Mouse (Mus musculus): Measurements from ENCODE around the gene Tspan14. TPM values are rescaled to one million over a fixed set of nuclear protein-coding genes. Genes with fewer than 3 reads are reported as not detected.

The Tspan14 gene
- polyA plus RNA-seq, 1 experiment from 2014 or later = 42.0 TPM

DNA sequence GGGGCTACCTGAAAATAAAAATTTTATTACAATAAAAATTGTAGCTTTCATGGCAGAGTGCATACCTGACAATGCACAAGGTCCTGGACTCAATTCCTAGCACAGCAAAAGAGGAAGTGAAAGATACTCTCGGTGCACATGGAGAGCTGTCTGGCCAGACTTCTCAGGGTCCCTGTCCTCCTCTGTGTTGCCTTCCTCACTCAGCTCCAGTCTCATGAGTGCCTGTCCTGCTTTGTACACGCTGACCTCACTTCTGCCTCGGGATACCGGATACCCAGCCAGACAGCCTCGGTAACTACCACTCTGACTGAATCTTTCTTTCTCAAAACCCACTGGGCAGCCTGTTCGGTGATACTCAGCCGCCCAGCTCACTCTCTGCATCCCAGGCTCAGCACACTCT lies 33.3 kb downstream of the Tspan14 start:
- no peak overlapping the region for H3K27ac ChIP-seq (replicated peaks)
- WGBS = 83% methylated on average over 7 of the region's 7 CpGs
- H3K4me3 ChIP-seq = no peak overlapping the region
- ATAC-seq (ENCODE audit: extremely low read depth, insufficient number of reproducible peaks, low FRiP score, low TSS enrichment) = no peak
- peaks cover 65% of the 10 kb centered on the region for H3K4me1 ChIP-seq
- no peaks in the 10 kb centered on the region for H3K27me3 ChIP-seq (replicated peaks)
- H3K36me3 ChIP-seq = 0 out of 2 replicates have a peak, but pooled peaks cover 7% of the 10 kb centered on the region
- no peak overlapping the region for H3K4me2 ChIP-seq
- no peaks in the 10 kb centered on the region for H3K9me3 ChIP-seq
- H3K9ac ChIP-seq = no peak overlapping the region

- Histone ChIP-seq H3K9me3 (no peaks in the 10 kb centered on the region), H3K4me3 (no peak overlapping the region), H3K36me3 (0 out of 2 replicates have a peak, but pooled peaks cover 7% of the 10 kb centered on the region), H3K4me1 (peaks cover 76% of the 10 kb centered on the region), H3K4me2 (no peak overlapping the region), H3K27ac (replicated peaks) (0 out of 2 replicates have a peak overlapping the region, but pooled peaks have one; percentile 13), H3K9ac (no peak overlapping the region), H3K27me3 (replicated peaks) (no peaks in the 10 kb centered on the region)
- 90% methylated on average over 9 of the region's 9 CpGs for WGBS
- ATAC-seq (ENCODE audit: extremely low read depth, insufficient number of reproducible peaks, low FRiP score, low TSS enrichment) = no peak
Measured at GRCm38 (mm10) chr14:40932225-40932624, 34.4 kb downstream of the Tspan14 start.

DNA sequence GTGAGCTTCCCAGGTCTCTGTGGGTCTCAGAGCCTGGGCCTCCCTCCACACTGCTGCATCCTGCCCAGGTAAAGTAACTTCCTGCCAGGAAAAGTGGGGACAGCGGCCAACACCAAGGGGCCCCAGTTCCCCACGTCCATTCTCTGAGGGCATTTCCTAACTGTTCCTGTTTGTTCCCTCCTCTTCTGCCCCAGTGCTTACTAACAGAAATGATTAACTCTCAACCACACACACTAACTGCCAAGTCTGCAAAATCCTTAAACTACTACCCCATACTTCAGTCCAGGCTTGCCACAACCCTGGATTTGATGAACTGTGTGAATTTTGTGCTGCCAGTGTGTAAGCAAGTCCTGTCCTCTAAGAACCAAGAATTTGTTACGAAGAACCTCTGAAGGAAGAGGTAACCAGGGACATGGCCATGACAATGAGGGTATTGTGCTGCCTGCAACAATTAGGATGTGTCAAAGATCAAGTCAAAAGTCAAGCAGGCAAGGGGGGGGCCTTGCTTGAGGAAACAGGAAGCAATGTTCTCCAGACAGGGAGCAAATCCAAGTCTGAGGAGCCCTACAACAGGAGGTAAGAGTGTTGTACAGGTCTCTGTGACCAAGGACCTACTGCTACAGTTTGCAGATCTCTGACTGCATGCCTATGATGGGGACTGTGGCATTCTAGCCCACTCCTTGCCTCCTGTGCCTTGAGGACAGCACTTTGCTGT lies 35.3 kb downstream of the Tspan14 start:
- peak overlapping the region; percentile 13 for H3K27ac ChIP-seq (replicated peaks)
- H3K4me1 ChIP-seq = peaks cover 80% of the 10 kb centered on the region
- 53% methylated on average over 3 of the region's 3 CpGs for WGBS
- H3K9me3 ChIP-seq = no peaks in the 10 kb centered on the region
- no peak for ATAC-seq (ENCODE audit: extremely low read depth, insufficient number of reproducible peaks, low FRiP score, low TSS enrichment)
- 0 out of 2 replicates have a peak, but pooled peaks cover 7% of the 10 kb centered on the region for H3K36me3 ChIP-seq
- no peak overlapping the region for H3K4me3 ChIP-seq
- H3K27me3 ChIP-seq (replicated peaks) = no peaks in the 10 kb centered on the region
- H3K4me2 ChIP-seq = no peak overlapping the region
- H3K9ac ChIP-seq = no peak overlapping the region

- Histone ChIP-seq H3K27ac (replicated peaks) (no peak overlapping the region), H3K4me3 (no peak overlapping the region), H3K9ac (no peak overlapping the region), H3K36me3 (0 out of 2 replicates have a peak, but pooled peaks cover 7% of the 10 kb centered on the region), H3K4me1 (peaks cover 68% of the 10 kb centered on the region), H3K9me3 (no peaks in the 10 kb centered on the region), H3K4me2 (no peak overlapping the region), H3K27me3 (replicated peaks) (no peaks in the 10 kb centered on the region)
- WGBS = 72% methylated on average over 2 of the region's 2 CpGs
- ATAC-seq (ENCODE audit: extremely low read depth, insufficient number of reproducible peaks, low FRiP score, low TSS enrichment) = no peak
Measured at GRCm38 (mm10) chr14:40929943-40930342, 36.7 kb downstream of the Tspan14 start.

- peaks cover 69% of the 10 kb centered on the region for H3K4me1 ChIP-seq
Measured at GRCm38 (mm10) chr14:40928897-40929296, 37.7 kb downstream of the Tspan14 start.

DNA sequence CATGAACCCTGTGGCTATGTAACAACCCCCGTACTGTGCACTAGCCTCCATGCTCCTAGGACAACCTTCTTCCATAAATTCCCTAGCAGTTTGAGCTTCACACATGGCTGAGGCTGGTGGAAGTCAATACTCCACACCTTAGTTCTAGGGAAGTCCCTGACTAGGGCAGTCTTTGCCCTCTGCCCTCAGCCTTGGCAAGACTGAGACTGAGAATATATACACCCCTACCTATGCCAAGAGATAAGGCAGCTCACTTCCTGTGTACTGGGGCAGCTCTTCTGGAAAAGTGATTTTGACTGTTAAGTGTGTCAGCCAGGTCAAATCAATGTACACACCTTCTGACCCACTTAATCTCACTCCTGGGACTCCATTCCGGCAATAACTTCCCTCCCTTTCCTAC lies 39.6 kb downstream of the Tspan14 start:
- peaks cover 5% of the 10 kb centered on the region; the same call in 1 of the 2 replicates for H3K36me3 ChIP-seq
- 67% methylated on average over 2 of the region's 2 CpGs for WGBS
- no peak overlapping the region for H3K4me3 ChIP-seq
- no peak for ATAC-seq (ENCODE audit: extremely low read depth, insufficient number of reproducible peaks, low FRiP score, low TSS enrichment)
- H3K27ac ChIP-seq (replicated peaks) = no peak overlapping the region
- no peak overlapping the region for H3K4me2 ChIP-seq
- no peaks in the 10 kb centered on the region for H3K9me3 ChIP-seq
- no peak overlapping the region for H3K9ac ChIP-seq
- peaks cover 63% of the 10 kb centered on the region for H3K4me1 ChIP-seq
- H3K27me3 ChIP-seq (replicated peaks) = no peaks in the 10 kb centered on the region

More at GRCm38 (mm10) chr14:40928897-40929296, 37.7 kb downstream of the Tspan14 start:
- no peaks in the 10 kb centered on the region for H3K27me3 ChIP-seq (replicated peaks)
- no peak for ATAC-seq (ENCODE audit: extremely low read depth, insufficient number of reproducible peaks, low FRiP score, low TSS enrichment)
- H3K36me3 ChIP-seq = 0 out of 2 replicates have a peak, but pooled peaks cover 6% of the 10 kb centered on the region
- no peak overlapping the region for H3K27ac ChIP-seq (replicated peaks)
- H3K9ac ChIP-seq = no peak overlapping the region
- no peaks in the 10 kb centered on the region for H3K9me3 ChIP-seq
- H3K4me2 ChIP-seq = no peak overlapping the region
- H3K4me3 ChIP-seq = no peak overlapping the region
- 67% methylated on average over 5 of the region's 5 CpGs for WGBS

GRCm38 (mm10) chr14:40924378-40925113 lies 42.1 kb downstream of the Tspan14 start:
- Histone ChIP-seq H3K27ac (replicated peaks) (peak overlapping the region; percentile 37), H3K36me3 (peaks cover 5% of the 10 kb centered on the region; the same call in 1 of the 2 replicates), H3K27me3 (replicated peaks) (no peaks in the 10 kb centered on the region), H3K4me2 (peak overlapping the region; percentile 34), H3K9me3 (no peaks in the 10 kb centered on the region), H3K4me1 (peaks cover 45% of the 10 kb centered on the region), H3K4me3 (no peak overlapping the region), H3K9ac (no peak overlapping the region)
- WGBS = 49% methylated on average over 10 of the region's 10 CpGs
- no peak for ATAC-seq (ENCODE audit: extremely low read depth, insufficient number of reproducible peaks, low FRiP score, low TSS enrichment)

DNA sequence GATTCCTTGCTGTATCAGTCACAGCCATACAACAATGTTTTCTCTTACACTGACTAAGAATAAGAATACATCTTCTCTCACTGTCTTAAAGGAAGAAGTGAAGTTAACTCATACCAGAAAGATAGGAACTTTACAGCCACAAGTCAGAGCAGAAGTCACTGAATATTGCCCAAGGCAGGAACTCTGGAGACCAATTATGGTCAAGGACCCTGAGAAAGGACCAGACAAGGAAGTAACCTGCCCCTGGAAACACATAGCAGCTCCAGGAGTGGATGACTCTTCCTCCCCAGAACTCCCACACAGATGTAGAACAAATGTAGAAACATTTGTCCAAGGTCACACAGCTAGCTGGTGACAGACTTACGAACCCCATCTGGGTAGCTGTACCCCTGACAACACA lies 45.4 kb downstream of the Tspan14 start:
- Histone ChIP-seq H3K27ac (replicated peaks) (no peak overlapping the region), H3K9ac (no peak overlapping the region), H3K4me1 (peaks cover 39% of the 10 kb centered on the region), H3K9me3 (no peaks in the 10 kb centered on the region), H3K4me3 (no peak overlapping the region), H3K4me2 (no peak overlapping the region), H3K27me3 (replicated peaks) (no peaks in the 10 kb centered on the region), H3K36me3 (peaks cover 12% of the 10 kb centered on the region; the same call in 1 of the 2 replicates)
- 77% methylated on average over 1 of the region's 1 CpGs for WGBS
- ATAC-seq (ENCODE audit: extremely low read depth, insufficient number of reproducible peaks, low FRiP score, low TSS enrichment) = no peak

GRCm38 (mm10) chr14:40919521-40919920 lies 47.1 kb downstream of the Tspan14 start:
- Histone ChIP-seq H3K4me2 (no peak overlapping the region), H3K4me3 (no peak overlapping the region), H3K9ac (no peak overlapping the region), H3K4me1 (peaks cover 48% of the 10 kb centered on the region), H3K9me3 (no peaks in the 10 kb centered on the region), H3K36me3 (peaks cover 24% of the 10 kb centered on the region), H3K27me3 (replicated peaks) (no peaks in the 10 kb centered on the region), H3K27ac (replicated peaks) (no peak overlapping the region)
- WGBS = 75% methylated on average over 7 of the region's 7 CpGs
- ATAC-seq (ENCODE audit: extremely low read depth, insufficient number of reproducible peaks, low FRiP score, low TSS enrichment) = no peak

DNA sequence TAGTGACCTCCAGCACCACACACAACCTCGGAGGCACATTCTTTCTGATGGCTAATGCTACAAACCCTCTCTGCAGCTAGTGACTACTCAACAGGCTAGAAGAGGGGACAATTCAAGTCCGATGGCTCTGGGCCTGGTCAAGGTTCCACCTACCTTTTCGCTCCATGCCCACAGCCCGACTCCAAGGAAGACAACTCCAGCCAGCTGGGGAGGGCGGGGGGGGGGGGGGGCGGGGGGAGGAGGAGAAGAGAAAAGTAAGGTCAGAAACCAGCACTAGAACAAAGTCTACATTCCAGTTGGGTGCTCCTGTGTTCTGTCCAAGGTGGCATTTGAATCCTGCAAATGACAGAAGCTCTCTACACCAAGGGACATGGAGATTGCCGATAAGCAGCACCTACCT lies 48.1 kb downstream of the Tspan14 start:
- H3K27ac ChIP-seq (replicated peaks) = no peak overlapping the region
- WGBS = 51% methylated on average over 6 of the region's 7 CpGs
- ATAC-seq (ENCODE audit: extremely low read depth, insufficient number of reproducible peaks, low FRiP score, low TSS enrichment) = no peak
- no peak overlapping the region for H3K4me3 ChIP-seq
- no peak overlapping the region for H3K9ac ChIP-seq
- H3K4me2 ChIP-seq = no peak overlapping the region
- no peaks in the 10 kb centered on the region for H3K9me3 ChIP-seq
- peaks cover 35% of the 10 kb centered on the region for H3K36me3 ChIP-seq
- H3K27me3 ChIP-seq (replicated peaks) = no peaks in the 10 kb centered on the region
- H3K4me1 ChIP-seq = peaks cover 48% of the 10 kb centered on the region

- 0% methylated on average over 1 of the region's 1 CpGs for WGBS
Measured at GRCm38 (mm10) chr14:40917632-40918031, 49.0 kb downstream of the Tspan14 start.

More at GRCm38 (mm10) chr14:40917632-40918031, 49.0 kb downstream of the Tspan14 start:
- Histone ChIP-seq H3K4me1 (peaks cover 47% of the 10 kb centered on the region), H3K9me3 (no peaks in the 10 kb centered on the region), H3K4me3 (no peak overlapping the region), H3K9ac (no peak overlapping the region), H3K36me3 (peaks cover 42% of the 10 kb centered on the region), H3K27ac (replicated peaks) (no peak overlapping the region), H3K4me2 (no peak overlapping the region), H3K27me3 (replicated peaks) (no peaks in the 10 kb centered on the region)
- no peak for ATAC-seq (ENCODE audit: extremely low read depth, insufficient number of reproducible peaks, low FRiP score, low TSS enrichment)
